Mouse (Mus musculus): ENCODE results near the gene Lman2.

Lman2 gene

GRCm38 (mm10) chr13:55362453-55363060 is at the start of gene Lman2:
Lman2 (minus strand) TSS chr13:55362783.
- DNase-seq (ENCODE audit: low read depth, low spot score): peak; percentile 93

DNA sequence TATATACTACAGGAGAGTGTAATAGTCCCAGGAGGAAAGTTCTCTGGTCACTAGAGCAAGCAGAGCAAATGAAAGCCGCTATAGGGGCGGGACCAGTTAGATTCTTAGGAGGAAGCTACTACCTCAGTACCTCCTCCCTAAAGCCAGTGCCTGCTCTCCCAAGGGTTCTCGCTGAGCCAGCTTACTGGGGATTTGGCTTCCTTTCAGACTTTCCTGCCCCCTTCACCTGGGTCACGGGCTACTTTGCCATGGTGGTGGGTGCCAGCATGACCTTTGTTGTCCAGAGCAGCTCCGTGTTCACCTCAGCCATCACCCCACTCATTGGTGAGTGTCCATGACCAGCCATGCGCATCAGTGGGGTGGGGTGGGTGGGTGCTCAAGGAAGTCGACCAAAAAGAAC is 49.2 kb upstream of the Lman2 start:
- no peak for DNase-seq (ENCODE audit: low read depth, low spot score)

DNA sequence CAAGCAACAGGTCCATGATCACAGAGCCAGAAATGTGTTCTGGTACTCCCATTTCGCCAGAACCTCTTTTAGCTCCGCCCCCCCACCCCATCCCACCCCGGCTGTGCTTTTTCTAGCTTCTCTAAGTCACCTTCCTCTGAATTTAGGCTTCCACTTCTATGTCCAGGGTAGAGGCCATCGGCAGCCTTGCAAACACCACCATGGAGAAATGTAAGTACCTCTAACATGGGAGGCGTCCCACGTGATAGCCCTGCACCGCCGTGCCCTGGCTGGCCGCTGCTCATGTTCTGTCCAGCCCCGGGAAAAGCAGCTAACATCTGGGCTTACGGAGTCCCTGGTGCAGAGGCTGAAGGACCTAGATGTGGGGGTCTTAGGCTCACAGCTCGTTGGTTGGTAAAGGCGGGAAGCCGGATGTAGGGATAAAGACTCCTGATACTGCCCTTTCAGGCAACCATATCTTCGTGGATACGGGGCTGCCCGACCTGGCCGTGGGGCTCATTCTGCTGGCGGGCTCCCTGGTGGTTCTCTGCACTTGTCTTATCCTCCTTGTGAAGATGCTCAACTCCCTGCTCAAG is 46.0 kb upstream of the Lman2 start:
- no peak for DNase-seq (ENCODE audit: low read depth, low spot score)

DNA sequence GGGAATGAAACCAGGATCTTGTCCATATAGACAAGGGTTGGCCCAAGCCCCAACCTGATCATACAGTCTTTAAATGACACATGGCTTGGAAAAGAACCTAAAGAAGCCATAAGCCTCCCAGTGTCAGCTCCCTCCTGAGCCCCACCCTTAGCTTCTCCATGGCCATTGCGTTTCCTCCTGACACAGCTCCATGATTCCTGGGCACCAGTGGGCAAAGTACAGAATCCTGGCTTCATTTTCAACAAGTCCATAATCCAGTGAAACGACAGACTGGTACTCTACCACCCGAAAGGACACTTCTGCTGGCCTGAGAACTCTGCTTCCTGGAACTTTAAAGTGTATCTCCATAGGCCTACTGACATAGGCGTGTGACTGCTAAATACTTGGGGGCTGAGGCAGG is 44.8 kb upstream of the Lman2 start:
- DNase-seq (ENCODE audit: low read depth, low spot score): no peak

GRCm38 (mm10) chr13:55405783-55406390 is 43.3 kb upstream of the Lman2 start:
- DNase-seq (ENCODE audit: low read depth, low spot score): no peak

- DNase-seq (ENCODE audit: low read depth, low spot score): peak; percentile 45
Measured at GRCm38 (mm10) chr13:55404853-55405782, 42.5 kb upstream of the Lman2 start.

DNA sequence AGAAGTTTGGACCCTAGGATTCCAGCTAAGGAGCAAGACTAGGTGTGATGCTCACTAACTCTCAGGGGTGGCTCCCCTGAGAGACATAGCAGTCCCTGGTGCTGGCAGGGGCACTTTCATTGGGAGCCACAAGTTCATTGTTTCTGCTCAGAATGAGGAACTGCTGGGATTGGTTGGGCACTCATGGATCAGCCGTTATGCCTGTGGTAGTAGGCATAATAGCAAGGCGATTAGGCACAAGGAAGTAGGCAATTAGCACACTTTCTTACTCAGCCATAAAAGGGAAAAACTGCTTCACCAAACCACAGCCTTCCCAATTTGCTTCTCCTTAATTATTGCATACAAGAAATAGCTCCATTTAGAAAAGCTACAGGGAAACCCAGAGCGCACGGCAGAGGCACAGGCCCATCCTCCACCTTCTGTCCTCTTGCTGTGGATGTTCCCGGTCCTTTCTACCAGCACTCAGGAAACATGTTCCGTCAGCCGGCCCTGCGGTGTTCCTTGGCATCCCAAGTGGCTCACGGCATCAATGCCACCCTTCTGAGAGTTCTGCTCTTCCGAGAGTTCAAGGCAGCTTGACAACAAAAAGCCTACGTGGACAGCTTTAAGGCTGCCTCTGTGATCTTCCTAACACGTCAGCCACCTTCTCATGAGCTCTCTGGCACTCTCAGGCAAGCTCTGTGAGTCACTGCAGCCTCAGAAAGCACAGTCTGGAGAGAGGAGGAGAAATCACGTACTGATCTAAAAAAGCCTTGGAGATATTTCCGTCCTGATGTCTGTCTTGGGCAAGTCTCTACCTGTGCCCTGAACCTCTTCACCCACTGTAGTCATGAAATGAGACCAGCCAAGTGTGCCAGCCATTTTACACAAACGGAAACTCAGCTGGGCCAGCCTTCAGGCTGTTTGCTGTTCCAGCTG is 41.6 kb upstream of the Lman2 start:
- no peak for DNase-seq (ENCODE audit: low read depth, low spot score)

DNA sequence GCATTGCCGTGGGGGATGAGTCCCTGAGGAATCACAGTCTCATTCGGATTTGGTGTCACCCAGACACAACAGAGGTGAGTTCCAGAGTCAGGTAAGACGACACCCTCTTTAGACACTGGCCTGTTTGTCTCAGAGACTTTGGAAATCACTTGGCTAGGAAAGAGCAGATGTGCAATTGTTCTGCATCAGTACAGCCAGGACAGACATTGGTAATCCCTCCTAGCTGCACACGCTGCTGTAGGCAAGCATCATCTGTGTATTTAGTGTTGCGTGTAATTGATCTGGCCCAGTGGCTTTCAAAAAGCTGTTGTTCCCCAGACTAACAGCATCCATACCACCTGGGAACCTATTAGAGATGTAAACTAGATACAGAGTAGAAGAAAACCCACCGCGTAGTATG is 40.7 kb upstream of the Lman2 start:
- DNase-seq (ENCODE audit: low read depth, low spot score): no peak

GRCm38 (mm10) chr13:55400039-55400346 is 37.4 kb upstream of the Lman2 start:
- DNase-seq (ENCODE audit: low read depth, low spot score): no peak

DNA sequence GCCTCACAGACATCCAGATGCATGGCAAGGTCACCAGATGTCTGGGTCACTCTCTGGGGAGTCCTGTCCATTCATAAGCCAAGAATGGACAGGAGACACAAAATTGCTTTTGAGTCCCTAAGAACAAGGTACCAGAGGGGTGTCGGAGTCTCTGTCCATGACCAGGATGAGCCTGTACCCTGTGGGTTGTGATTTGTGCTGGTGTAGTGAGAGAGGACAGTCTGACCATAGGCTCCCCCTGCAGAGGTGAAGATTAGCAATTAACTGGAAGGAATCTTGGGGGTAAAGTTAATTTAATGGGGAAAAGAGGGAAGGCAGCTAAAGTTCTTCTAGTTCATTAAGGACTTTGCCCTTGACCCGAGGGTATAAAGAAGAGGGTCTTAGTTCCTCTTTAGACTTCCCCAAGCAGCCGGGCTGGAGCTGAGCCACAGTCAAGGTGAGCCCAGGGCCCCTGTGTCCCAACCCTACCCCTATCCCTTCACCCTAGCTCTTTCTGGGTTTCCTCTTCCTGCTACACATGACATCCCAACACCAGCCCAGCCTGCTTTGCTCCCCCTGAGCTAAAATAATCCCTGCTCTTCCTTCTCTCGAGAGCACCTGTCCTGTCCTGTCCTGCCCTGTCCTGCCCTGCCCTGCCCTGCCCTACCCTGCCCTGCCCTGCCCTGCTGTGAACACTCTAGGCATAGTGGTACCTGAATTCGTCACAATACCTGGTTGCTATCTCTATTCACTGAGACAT is 36.9 kb upstream of the Lman2 start:
- DNase-seq (ENCODE audit: low read depth, low spot score): no peak

DNA sequence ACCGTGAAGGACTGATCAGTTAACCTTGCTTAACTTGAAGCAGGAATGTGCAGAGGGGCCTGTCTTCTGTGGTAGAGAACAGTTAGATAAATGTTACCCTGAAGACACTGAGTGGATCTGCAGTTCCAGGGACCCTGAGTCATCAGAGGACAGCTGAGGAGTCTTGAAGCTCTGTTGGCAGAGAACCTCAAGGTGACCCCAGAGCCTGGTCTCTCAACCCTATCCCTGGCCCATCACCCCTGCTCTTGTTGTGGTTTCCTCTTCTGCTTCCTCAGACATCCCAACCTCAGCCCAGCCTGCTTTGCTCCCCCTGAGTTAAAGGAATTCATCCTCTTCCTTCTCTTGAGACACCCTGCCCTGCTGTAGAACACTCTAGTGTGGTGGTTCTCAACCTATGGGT is 35.5 kb upstream of the Lman2 start, which contains the start of gene Slc34a1:
Slc34a1 (plus strand) TSS at position 100 of the 400 bp plus-strand sequence.
- DNase-seq (ENCODE audit: low read depth, low spot score): no peak

- peak; percentile 19 for DNase-seq (ENCODE audit: low read depth, low spot score)
Measured at GRCm38 (mm10) chr13:55392933-55393332, 30.4 kb upstream of the Lman2 start.

- no peak for DNase-seq (ENCODE audit: low read depth, low spot score)
Measured at GRCm38 (mm10) chr13:55391626-55392029, 29.0 kb upstream of the Lman2 start.

GRCm38 (mm10) chr13:55390644-55391043 is 28.1 kb upstream of the Lman2 start:
- DNase-seq (ENCODE audit: low read depth, low spot score): no peak

- no peak for DNase-seq (ENCODE audit: low read depth, low spot score)
Measured at GRCm38 (mm10) chr13:55381790-55382189, 19.2 kb upstream of the Lman2 start.

DNA sequence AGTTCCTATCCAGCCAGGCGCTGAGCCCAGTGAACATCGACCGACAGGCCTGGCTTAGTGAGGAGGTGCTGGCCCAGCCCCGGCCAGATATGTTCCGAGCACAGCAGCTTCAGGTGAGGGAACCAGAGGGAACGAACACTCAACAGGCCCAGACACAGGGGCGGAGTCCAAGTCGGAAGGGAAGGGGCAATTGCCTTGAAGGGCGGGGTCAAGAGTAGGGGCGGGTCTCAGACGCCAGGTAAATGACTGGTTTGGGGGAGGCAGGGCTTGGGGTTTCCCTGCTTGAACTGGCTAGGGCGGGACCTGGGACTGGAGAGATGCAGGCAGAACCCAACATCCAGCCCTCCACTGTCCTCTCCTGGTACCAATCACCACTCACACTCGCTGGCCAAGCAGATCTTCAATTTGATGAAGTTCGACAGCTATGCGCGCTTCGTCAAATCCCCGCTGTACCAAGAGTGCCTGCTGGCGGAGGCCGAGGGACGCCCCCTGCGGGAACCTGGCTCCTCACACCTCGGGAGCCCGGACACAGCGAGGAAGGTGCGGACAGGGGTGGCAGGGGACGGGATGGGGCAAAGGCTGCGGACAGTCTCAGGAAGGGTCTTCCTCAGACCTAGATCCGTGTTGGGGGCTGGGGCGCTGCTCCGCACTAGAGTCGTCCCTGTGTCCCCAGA is 16.5 kb upstream of the Lman2 start:
- DNase-seq (ENCODE audit: low read depth, low spot score): no peak

DNA sequence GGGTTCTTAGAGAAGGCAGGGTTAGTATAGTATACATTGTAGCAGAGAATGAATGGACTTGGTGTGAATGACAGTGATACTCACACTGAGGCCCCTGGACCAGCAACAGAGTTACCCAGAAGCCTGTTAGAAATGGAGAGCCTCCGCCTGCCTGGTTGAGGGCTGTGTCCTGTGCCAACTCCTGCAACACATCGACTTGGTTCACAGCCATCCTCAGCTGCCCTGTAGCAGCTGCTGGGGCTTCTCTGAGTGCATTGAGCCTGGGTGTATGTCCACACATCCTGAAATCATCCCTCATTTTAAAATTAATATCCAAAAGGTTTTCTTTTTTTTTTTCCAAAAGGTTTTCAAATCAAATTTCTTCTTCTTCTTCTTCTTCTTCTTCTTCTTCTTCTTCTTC is 13.3 kb upstream of the Lman2 start:
- DNase-seq (ENCODE audit: low read depth, low spot score): no peak

DNA sequence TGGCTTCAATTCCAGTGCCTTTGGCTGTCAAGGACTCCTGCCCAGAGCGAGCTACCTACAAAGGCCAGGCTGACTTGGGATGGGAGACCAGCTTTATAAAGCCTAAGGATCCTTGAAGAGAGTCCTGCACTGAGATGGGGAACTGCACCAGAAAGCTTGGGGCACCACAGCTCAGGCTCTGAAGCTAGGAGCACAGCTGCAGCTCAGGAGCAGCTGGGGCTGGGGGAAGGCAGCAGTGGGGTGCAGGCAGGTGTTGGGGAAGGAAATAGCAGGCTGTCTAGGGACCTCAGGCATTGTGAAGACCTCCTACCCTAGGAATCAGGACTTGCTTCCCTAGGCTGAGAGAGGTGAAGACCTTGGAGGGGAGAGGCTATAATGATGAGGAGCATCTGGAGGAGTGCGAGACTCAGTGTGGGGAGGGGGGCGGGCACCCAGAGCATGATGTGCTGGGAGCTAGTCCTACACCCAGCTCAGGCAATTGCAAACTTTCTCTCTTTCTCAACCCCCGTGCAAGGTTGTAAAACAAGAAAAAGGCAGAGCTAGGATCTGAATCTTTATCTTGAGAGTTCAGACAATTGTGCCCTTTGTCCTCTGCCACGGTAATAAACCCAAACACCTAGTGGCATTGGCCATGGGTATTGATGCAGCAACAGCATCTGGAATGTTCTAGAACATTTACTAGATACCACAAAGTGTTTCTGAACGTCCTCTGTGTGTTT is 11.8 kb upstream of the Lman2 start:
- no peak for DNase-seq (ENCODE audit: low read depth, low spot score)

- DNase-seq (ENCODE audit: low read depth, low spot score): no peak
Measured at GRCm38 (mm10) chr13:55371740-55372139, 9.2 kb upstream of the Lman2 start.

All from c-Kit-negative CD71-positive TER-119-positive erythroid progenitor cells, embryonic 14.5 days (primary cell).